Mouse (Mus musculus): ENCODE data around the gene Tnfaip1.
"Not testable (repeated sequence)": the region's sequence is repeated elsewhere in the genome, so short reads cannot be mapped to it uniquely, and the experiment has no call there.

Tnfaip1 gene

DNA sequence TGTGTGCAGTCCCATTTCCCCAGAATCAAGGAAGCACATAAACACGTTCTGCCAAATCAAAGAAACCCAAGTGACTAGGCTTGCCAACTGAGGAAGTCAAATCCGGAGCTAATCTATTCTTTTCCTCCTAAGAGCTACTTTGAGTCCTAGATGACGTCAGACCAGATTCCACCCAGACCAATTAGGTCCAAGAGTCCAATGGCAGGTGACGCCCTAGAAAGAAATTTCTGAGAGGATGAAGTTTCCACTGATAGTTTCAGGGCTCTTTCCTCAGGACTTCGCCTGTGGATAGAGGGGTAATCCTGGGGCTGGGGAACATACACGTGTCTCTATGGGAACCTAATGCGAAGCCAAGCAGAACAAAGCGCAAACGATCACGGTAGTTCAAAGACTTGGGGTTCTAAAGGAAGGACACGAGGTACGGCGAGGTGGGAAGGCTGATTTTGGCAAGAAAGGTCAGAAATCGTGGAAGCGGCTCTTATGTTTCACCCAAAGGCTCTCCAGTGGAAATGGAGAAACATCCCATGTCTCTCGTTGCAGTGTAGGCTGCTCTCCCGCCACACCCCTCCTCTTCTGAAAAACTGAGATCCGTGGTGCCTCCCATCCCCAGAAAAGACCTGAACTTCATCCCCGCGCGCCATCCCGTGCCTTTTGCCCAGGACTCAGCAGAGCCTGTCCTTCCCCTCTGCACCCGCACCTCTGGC, 604 bp downstream of the Tnfaip1 start:
- DNase-seq = no peak

GRCm38 (mm10) chr11:78534516-78534915, 1.6 kb downstream of the Tnfaip1 start:
- no peak for DNase-seq

GRCm38 (mm10) chr11:78531515-78531914, 4.6 kb downstream of the Tnfaip1 start:
- not testable (repeated sequence) for DNase-seq

GRCm38 (mm10) chr11:78531046-78531445, 5.1 kb downstream of the Tnfaip1 start:
- DNase-seq = no peak

- DNase-seq = no peak
Observed at GRCm38 (mm10) chr11:78530001-78530400, 6.1 kb downstream of the Tnfaip1 start.

- no peak for DNase-seq
Observed at GRCm38 (mm10) chr11:78528714-78529113, 7.4 kb downstream of the Tnfaip1 start.

- no peak for DNase-seq
Observed at GRCm38 (mm10) chr11:78524838-78525237, 11.3 kb downstream of the Tnfaip1 start.

DNA sequence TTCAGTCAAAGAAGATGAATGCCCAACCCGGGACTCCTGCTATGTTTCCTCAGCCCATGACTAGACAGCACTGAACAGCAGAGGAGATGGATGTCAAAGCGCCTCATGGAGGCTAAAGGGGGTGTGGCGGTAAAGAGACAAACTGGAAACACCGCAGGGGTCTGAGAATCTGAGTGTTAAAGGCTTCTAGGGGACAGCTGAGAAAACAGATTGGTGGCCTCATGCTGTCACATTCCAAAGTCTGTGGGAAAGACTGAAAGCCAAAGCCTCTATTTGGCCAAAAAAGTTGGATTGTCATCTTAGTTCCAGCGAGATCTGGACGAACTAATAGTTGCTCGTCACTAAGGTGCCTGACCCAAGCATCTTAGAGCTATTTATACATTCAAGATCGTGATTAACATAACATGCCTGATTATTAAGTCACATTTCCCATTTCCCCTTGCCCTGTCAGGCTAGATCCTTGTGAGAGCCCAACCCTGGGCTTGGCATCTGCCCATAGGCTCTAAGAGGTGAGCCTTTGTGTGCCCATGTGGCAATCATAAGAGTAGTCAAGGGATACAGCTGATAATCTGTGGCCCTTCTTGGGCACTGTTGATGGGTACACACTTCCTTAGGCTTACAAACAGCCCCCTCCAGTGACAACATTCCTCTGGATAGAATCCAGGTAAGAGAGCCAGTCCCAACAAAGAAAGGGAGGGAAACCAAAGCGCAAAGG, 12.7 kb downstream of the Tnfaip1 start:
- DNase-seq = no peak

GRCm38 (mm10) chr11:78522481-78522997, 13.6 kb downstream of the Tnfaip1 start:
- no peak for DNase-seq

DNA sequence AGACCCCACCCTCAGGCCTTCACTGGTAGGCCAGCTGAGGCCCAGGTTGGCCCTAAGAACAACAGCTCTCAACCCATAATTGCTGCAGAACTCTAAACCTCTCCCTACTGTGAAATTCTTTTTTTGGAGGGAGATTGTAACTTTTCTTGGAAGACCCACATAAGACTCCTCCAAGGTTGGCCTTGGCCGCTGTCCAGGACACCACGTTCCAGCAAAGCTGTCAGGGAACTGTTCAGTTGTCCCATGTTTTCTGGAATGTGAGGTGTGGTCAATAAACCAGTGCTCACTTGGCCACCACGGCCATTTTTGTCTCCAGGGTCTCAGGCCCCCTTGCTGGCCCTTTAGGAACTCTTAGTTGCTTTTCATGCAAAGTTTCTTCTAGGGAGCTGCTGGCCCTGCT, 14.3 kb downstream of the Tnfaip1 start:
- no peak for DNase-seq

DNA sequence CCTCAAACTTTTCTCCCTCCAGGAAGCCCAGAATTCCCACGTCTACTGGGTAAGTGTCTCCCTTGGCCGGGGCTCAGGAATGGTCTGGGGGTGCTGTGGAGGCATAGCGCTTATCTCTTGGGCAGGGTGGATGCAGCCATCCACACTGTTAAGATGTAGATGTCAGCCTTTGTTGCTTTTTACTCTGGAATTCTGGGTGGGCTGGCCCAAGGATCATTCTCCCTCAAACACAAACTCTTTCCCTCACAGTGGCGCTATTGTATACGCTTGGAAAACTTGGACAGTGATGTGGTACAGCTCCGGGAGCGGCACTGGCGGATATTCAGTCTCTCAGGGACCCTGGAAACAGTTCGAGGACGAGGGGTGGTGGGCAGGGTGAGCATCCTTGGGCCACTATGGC, 17.2 kb downstream of the Tnfaip1 start:
- DNase-seq = no peak

DNA sequence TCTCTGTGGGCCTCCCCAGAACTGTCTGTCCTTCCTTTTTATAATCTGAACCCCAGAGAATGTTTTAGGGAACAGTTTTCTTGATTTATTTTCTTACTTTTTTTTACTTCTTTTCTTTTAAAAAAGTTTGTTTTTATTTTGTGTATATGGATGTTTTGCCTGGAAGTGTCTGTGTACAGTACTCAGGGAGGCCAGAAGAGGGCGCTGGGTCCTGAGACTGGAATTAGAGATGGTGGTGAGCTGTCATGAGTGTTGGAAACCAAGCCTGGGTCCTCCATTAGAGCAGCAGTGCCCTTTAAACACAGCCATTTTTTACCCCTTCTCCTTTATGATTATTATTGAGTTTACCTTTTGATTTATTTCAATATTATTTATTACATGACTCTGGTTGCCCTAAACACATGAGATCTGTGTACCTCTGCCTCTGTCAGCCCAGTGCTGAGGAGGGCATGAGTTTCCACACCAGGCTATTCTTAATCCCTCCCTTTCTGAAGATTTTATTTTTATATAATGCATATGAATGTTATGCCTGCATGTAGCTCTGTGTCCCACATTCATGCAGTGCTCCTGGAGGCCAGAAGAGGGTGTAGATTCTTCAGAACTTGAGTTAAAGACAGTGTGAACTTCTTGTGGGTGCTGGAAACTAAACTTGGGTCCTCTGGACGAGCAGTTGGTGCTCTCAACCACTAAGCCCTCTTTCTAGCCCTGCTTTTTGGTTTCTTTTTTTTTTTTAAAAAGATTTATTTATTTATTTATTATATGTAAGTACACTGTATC, 20.4 kb downstream of the Tnfaip1 start:
- DNase-seq = no peak

DNA sequence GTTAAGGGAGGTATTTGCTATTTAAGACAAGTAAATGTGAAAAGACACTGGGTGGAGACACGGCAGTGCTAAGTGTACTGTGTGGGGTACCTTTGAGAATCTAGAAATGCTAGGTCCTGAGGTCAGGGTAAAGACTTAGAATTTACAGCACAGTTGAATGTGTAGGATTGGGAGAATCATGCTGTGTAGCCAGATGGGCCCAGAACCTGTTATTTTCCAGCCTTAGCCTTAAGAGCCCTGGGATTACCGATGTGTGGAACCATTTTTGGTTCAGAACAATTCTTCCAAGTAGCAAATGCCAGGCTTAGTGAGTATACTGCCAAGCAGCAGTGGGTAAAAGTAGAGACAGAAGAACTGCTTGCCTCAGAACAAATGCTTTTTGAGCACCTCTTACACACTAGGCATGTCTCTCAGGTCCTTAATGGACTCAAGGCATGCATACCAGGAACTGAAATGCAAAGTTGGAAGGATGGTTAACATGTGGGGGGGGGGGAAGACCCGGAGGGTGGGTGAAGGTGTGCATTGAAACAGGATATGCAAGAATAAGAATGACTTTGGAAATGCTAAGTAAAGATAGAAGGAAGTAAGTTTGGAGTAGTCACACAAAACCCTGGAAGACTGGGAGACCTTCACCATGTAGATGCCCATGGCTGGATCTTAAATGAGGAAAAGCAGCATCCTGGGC, 22.9 kb downstream of the Tnfaip1 start:
- DNase-seq = no peak

DNA sequence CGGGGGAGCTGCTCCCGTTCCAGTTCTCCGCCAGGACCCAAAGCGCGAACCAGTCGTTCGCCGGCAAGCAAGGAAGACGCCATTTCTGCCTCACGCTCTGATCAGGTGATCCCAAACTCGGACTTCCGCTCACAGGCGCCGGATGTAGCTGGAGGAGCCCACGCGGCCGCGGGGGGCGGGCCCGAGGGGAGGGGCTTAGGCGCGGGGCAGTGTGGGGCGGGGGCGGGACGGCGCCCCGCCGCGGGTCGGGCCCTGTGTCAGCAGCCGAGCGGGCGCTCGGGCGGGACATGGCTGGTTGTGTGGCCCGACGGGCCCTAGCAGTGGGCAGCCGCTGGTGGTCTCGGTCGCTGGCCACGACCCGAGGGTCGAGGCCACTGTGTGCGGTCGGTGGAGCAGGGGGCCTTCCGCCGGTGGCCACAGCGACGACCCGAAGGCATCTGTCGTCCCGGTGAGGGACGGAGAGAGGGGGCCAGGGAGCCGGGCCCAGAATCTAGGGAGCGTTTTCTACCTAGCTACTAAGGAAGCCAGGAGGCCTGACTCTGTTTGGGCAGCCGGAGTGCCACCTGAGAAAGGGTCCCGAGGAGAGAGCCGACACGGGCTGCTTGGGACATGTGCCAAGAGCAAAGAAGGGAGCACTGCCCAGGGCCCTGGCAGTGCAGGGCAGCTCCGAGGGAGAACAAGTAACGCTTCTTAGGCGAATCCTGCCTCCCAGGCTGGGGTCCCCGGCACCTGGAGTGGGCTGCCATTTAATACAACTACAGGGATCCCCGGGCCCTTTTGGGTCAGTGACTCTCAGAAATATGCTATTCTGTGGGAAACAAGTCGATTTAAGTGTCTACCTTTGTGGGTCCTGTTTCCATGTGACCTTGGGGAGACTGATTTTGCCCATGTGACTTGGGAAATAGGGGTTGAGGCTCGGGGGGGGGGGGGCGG, 23.8 kb downstream of the Tnfaip1 start, which contains the start of the genes Tmem199 and Poldip2:
Gene Tmem199 (minus strand): TSS at position 148 of the 933 bp plus-strand sequence.
Gene Poldip2 (plus strand): TSS at position 169 of the 933 bp plus-strand sequence.
- peak; percentile 88 to 90 for DNase-seq

DNA sequence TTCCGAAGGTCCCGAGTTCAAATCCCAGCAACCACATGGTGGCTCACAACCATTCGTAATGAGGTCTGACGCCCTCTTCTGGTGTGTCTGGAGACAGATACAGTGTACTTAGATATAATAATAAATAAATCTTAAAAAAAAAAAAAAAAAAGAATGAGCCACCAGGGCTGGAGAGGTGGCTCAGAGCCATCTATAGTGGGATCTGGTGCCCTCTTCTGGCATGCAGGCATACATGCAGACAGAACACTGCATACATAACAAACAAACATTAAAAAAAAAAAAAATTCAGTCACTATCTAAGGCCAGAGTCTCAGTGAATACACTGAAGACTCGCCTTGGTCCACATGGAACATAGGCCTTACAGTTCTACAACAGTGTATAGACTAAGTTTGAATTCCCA, 27.0 kb downstream of the Tnfaip1 start:
- DNase-seq = no peak

GRCm38 (mm10) chr11:78505430-78505829, 30.7 kb downstream of the Tnfaip1 start:
- DNase-seq = no peak

DNA sequence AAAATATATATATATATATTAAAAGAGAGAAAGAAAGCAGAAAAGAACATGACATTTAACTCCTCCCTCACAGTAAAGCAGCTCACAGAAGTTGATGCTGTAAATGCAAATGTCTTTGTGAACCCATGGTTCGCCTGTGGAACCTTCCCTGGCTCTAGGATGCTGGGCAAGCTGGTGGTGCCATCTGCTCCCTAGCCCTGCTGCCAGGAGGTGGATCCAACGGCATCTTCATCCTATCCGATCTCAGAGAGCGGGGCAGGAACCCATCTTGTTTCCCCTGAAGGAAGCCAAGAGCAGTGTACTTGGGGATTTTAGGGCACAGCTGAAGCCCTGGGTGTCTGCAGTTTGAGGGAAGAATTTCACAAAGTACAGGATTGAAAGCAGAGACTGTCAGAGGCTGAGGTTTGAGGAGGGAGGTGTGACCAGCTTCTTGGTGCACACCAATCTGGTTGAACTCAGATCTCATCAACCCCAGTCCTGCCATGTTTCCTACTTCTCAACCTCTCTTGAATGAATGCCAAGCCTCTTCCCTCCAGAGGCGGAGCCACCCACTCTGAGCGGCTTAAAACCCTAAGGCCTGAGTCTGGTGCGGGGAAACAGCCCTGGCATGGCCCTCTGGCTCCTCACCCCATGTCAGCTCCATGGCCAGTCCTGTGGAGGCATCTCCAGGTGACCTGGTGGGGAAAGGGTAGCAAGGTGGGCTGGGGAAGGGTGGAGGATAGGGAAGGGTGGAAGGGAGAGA, 33.1 kb downstream of the Tnfaip1 start, which contains the start of gene Sebox:
Gene Sebox (plus strand): TSS at position 539 of the 742 bp plus-strand sequence.
- no peak for DNase-seq

DNA sequence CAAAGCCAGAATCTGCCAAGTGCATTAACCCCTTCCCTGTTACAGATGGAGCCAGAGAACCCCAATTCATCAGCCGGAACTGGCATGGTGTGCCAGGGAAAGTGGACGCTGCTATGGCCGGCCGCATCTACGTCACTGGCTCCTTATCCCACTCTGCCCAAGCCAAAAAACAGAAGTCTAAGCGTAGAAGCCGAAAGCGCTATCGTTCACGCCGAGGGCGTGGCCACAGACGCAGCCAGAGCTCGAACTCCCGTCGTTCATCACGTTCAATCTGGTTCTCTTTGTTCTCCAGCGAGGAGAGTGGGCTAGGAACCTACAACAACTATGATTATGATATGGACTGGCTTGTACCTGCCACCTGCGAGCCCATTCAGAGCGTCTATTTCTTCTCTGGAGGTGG, 34.6 kb downstream of the Tnfaip1 start:
- no peak for DNase-seq

DNA sequence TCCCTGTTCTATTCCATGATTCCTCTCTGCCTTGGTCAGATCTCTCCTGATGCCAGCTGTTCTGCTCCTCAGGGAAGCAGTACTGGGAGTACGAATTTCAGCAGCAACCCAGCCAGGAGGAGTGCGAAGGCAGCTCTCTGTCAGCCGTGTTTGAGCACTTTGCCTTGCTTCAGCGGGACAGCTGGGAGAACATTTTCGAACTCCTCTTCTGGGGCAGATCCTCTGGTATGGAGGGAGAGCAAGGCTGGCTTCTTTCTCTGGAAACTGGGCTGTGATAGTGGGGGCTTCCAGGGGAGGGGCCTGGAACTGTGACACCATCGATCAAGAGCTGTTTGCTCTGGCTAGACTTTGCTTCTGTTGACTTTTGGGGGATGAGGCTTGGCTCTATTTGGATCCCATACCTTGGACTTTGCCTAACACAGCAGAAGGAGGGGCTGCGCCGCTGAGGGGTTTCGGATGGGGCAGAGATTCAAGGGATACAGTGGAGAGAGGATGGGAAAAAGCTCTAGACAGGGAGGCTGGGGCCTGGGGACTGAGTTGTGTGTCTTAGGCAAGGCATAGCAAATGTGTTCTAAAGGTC, 35.4 kb downstream of the Tnfaip1 start:
- DNase-seq = no peak

DNA sequence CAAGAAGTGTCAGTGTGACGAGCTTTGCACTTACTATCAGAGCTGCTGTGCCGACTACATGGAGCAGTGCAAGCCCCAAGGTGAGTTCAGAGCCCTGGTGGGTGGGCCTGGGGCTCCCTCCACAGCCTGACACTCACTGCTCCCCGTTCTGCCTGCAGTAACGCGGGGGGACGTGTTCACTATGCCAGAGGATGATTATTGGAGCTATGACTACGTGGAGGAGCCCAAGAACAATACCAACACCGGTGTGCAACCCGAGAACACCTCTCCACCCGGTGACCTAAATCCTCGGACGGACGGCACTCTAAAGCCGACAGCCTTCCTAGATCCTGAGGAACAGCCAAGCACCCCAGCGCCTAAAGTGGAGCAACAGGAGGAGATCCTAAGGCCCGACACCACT, 36.6 kb downstream of the Tnfaip1 start:
- no peak for DNase-seq
